Mouse (Mus musculus): ENCODE results near the gene Fscn1.

GRCm38 (mm10) chr5:142916593-142916992 lies 43.5 kb upstream of the Fscn1 start:
- TF ChIP-seq POLR2A (IDR thresholded peaks at IDR 0.05; ENCODE audit: insufficient read depth, low read depth, low read length) (no peak), CTCF (IDR thresholded peaks at IDR 0.05; ENCODE audit: insufficient read depth, low read depth, low read length) (no peak)

Data from olfactory bulb, adult 2 months (tissue).